Mouse (Mus musculus) Muller cell, postnatal 12 days (primary cell): ENCODE data around the gene Gtpbp6.
"Not testable (repeated sequence)": the region's sequence is repeated elsewhere in the genome, so short reads cannot be mapped to it uniquely, and the experiment has no call there.

Source experiments
- DNase-seq: peaks from one replicate; pipeline ENCODE4 v3.0.0-alpha.2; 2015; ENCODE audit errors: inconsistent ontology term

The Gtpbp6 gene

DNA sequence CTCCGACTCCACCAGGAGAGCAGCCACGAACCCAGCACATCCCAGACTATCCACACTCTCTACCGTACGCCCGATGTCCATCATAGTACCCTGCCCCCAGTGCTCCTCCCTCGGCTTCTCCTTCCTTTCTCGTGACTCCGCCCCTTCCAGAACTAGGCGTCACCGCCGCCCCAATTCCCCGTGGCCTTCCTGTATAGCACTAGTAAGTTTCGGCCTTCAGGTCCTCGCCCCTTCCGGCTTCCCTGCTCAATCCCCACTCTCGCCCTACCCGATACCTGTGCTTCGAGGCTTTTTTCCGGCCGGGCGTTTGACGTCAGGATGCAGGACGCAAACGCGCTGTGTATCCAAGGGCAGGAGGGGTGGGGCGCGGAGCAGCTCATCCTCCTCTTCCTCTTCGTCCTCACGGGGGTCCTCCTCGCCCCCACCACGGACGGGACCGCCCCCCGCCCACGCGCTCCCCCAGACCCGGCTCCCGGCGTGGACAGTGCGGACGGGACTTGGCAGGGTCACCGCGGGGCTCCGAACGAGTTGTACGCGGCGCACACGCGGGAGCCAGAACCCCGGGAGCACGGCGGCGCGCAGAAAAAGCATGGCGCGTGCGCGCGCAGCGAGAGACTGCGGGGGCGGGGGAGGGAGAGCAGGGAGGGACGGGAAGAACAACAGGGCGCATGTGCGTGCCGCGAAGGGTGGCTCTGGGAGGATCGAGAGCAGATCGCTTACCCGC is at the start of gene Gtpbp6:
Gtpbp6 (minus strand) TSS at position 617 of the 724 bp plus-strand sequence.
- DNase-seq, result peak; percentile 98

DNA sequence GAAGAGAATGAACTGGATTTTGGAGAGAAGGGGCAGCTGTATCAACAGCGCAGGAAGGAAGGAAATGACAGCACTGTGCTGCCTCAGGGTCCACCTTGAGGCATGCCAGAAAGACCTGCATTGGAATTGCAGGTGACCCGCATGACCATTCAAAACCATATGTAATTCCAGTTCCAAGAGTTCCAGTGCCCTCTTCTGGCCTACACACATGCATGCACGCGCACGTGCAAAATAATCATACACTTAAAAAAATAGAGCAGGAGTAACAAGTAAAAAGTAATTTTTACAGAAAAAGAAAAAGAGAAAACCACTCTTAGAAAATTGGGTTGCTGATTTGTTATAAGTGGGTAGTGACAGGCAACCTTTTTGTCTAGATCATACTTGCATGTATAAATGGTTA is 35.0 kb upstream of the Gtpbp6 start:
- no peak for DNase-seq

DNA sequence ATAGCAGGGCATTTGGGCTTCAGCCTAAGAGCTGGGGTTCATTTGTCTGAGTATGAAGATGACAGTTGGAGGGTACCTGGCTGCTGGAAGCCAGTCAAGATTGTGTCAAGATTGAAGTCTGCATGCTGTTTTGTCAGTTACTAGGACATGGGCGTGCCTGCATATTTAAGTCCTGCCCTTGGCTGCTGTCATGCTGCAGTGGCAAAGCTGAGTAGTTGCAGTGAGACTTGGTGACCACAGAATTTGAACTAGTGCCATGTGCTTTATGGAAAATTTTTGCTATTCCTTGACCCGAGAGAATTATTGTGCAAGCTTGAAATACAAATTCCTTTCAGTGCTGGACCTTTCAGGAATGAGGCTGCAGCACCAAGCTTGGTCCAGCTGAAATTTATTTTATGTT is 34.3 kb upstream of the Gtpbp6 start:
- peak; percentile 81 for DNase-seq

- DNase-seq, result no peak
Observed at GRCm38 (mm10) chr5:110140424-110140823, 32.4 kb upstream of the Gtpbp6 start.

- no peak for DNase-seq
Observed at GRCm38 (mm10) chr5:110139325-110139724, 31.3 kb upstream of the Gtpbp6 start.

GRCm38 (mm10) chr5:110137816-110138215 is 29.8 kb upstream of the Gtpbp6 start:
- no peak for DNase-seq

GRCm38 (mm10) chr5:110136087-110136464 is 28.1 kb upstream of the Gtpbp6 start:
- no peak for DNase-seq

GRCm38 (mm10) chr5:110135293-110136086 is 27.5 kb upstream of the Gtpbp6 start, which contains the start of gene Chfr:
Gene Chfr, plus strand, starts transcription at chr5:110135842.
- DNase-seq, result peak; percentile 99

GRCm38 (mm10) chr5:110122380-110122779 is 14.4 kb upstream of the Gtpbp6 start:
- not testable (repeated sequence) for DNase-seq

DNA sequence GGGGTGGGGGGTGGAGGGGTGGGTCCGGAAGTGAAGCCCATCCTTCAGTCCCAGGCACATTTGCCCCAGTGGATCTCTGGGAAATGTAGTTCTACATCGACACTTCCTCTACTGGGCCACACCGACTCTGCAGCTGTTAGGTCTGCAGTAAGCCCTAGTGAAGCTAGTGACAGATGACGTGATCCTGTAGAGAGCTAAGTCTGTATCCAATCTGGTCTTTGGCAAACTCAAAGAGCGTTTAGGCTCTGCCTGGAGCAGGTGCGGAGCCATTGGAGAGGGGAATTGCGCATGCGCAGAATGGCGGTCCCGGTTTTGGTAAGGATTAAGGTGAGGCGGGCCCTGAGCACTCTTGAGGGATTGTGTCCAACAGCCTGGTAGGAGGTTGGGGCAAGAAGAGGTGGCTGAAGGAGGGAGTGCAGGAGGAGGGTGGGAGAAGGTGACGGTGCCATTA is 2.0 kb upstream of the Gtpbp6 start, which contains the start of gene Zfp605:
Zfp605 (plus strand) TSS at position 102 of the 451 bp plus-strand sequence.
- DNase-seq, result peak; percentile 80

GRCm38 (mm10) chr5:110108305-110108628 is 270 bp upstream of the Gtpbp6 start:
- DNase-seq, result no peak

- DNase-seq, result no peak
Observed at GRCm38 (mm10) chr5:110106901-110107564, 964 bp downstream of the Gtpbp6 start.

DNA sequence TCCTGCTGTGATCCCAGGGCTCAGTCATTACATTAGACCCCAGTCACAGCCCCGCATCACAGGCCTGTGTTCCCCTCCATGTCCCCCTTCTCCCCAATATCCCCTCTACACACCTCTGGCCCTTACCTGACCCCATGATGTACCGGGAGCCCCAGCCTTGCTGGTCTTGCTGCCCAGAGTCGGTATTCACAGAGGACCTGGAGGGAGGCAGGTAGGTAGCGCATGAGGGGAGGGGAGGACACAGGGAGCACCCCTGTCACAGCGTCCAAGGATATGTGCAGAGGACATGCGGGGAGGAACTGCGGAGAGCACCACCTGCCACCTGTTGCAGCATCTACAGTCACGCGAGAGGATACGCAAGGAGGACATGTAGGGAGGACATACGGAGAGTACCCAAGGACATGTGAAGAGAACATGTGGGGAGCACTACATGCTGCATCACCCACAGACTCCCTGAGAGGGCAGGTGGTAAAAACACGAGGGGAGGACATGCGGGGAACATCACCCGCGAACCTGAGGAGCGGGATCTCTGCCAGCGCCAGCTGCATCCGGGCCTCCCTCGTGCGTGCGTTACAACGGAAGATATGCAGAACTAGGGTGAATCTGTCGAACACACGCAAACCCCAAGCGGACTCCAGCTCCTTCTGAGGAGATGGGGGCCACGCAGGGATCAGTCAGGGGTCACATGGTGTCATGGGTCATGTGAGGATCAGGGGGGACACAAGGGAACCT is 1.7 kb downstream of the Gtpbp6 start:
- no peak for DNase-seq

GRCm38 (mm10) chr5:110104616-110105380 is 3.2 kb downstream of the Gtpbp6 start:
- no peak for DNase-seq

DNA sequence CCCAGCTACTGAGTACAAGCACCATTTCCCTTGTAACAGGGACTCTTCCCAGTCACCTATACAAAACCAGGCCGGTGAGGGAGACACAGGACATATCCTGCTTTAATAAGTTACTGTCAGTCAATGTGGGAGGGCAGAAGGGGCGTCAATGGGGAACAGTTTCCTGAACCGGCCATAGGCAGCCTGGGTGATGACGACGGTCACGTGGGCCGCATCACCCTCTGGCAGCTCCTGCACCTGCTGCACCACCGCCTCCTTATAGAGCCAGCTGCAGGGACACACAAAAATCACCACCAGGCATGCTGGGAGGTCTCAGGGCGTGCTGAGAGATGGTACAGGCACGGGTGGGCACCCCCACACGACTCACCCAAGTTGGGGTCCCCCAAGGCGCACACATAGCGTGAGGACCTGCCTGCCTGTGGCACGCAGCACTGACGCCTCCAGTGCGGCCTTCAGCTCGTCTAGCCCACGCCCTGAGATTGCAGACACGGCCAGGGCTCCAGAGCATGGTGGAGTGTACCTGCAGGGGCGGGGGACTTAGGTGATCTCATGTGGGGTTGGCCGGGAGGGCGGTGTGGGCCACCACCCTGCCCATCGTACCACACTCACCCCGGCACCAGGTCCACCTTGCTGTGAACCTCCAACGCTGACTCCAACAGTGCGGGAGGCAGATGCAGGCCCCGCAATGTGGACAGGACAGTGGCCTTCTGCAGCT is 3.9 kb downstream of the Gtpbp6 start:
- DNase-seq, result no peak

GRCm38 (mm10) chr5:110102853-110103625 is 5.0 kb downstream of the Gtpbp6 start:
- no peak for DNase-seq

- no peak for DNase-seq
Observed at GRCm38 (mm10) chr5:110102429-110102828, 5.6 kb downstream of the Gtpbp6 start.

- DNase-seq, result peak; percentile 45
Observed at GRCm38 (mm10) chr5:110101716-110102347, 6.2 kb downstream of the Gtpbp6 start.
